Comparison of ENCODE assay signal across 9 mouse cellular contexts in genomic region chr4:57166922-57167870, GRCm38 (mm10). TPM values are rescaled to one million over a fixed set of nuclear protein-coding genes. Genes with fewer than 3 reads are reported as not detected.
DNase-seq lines count a peak whose midpoint lies in the region; ATAC-seq lines count a peak whose summit lies in the region.
"Had no signal": no experiment of that assay in that cellular context is flagged by ENCODE, and none has a peak within 500 bp of the region (broad histone marks: within the 10 kb centered on the region; RNA-seq: fewer than 3 reads in every experiment).

No protein-coding gene starts in this region.

- no peaks in the 10 kb centered on the region for H3K36me3 ChIP-seq in embryonic facial prominence, embryonic 10.5 days (replicated peaks)
- H3K36me3 ChIP-seq: heart, embryonic 13.5 days had no signal

- DNase-seq in CD4-positive, CD25-positive, alpha-beta regulatory T cell, adult 2 months (ENCODE audit: low read depth, low spot score): peak; percentile 24
- peak; percentile 42 for DNase-seq in 416B (ENCODE audit: low read depth)
- DNase-seq in embryonic facial prominence, embryonic 10.5 days (ENCODE audit: low spot score): no peak
- peak; percentile 81 to 89 for DNase-seq in lung, adult 18-20 months
- no peak for DNase-seq in testis, postnatal 14 days (ENCODE audit: low spot score)
- no peak for DNase-seq in spleen, postnatal 14 days (ENCODE audit: low spot score in 2 of 2)
- no peak for DNase-seq in frontal cortex, postnatal 25 days (ENCODE audit: low spot score in 2 of 2)

- no peak overlapping the region for H3K4me3 ChIP-seq in embryonic facial prominence, embryonic 10.5 days
- H3K4me3 ChIP-seq: heart, embryonic 13.5 days had no signal

- H3K27me3 ChIP-seq in embryonic facial prominence, embryonic 10.5 days (replicated peaks; ENCODE audit: low read depth, poor library complexity, severe bottlenecking): no peaks in the 10 kb centered on the region
- H3K27me3 ChIP-seq: heart, embryonic 13.5 days had no signal

- no peaks in the 10 kb centered on the region for H3K9me3 ChIP-seq in embryonic facial prominence, embryonic 10.5 days
- H3K9me3 ChIP-seq: heart, embryonic 13.5 days had no signal

- peak overlapping the region; percentile 1; the same call in 1 of the 2 replicates for H3K27ac ChIP-seq in embryonic facial prominence, embryonic 10.5 days (replicated peaks)
- H3K27ac ChIP-seq: heart, embryonic 13.5 days had no signal

- peaks cover 16% of the 10 kb centered on the region for H3K4me1 ChIP-seq in embryonic facial prominence, embryonic 10.5 days

- 53% methylated on average over 12 of the region's 12 CpGs for WGBS in embryonic facial prominence, embryonic 10.5 days

- no peak for ATAC-seq in CD4-positive, CD25-positive, alpha-beta regulatory T cell, adult 4 months

RNA-seq across cellular contexts. Expression of gene Epb41l4b, which starts 24.0 kb away (rescaled TPM):
- polyA plus RNA-seq in CD4-positive, CD25-positive, alpha-beta regulatory T cell, adult 4 months (2017; shearing (Covaris generic)): not detected
- polyA plus RNA-seq in embryonic facial prominence, embryonic 10.5 days (2016; fragmentation: Nextera tagmentation; extraction: Ambion mirVana): 1.2 and 1.4 TPM in 2 replicates

Comparison
In these comparisons a context has a peak if more than half of its experiments do, and no peak if none do; other contexts are left out.
1. DNase-seq: peak in CD4-positive, CD25-positive, alpha-beta regulatory T cell, adult 2 months (single experiment), 416B (single experiment) and lung, adult 18-20 months (2 of 2); none in embryonic facial prominence, embryonic 10.5 days (single experiment), testis, postnatal 14 days (single experiment), spleen, postnatal 14 days (0 of 2) and frontal cortex, postnatal 25 days (0 of 2).